Mouse (Mus musculus) midbrain, postnatal 0 days (tissue): ENCODE measurements around the gene Gm49673. TPM values are rescaled to one million over a fixed set of nuclear protein-coding genes. Genes with fewer than 3 reads are reported as not detected.
"Not testable (repeated sequence)": the region's sequence is repeated elsewhere in the genome, so short reads cannot be mapped to it uniquely, and the experiment has no call there.

Experiments
- ATAC-seq: fragments of 200-750 bp; cut with Nextera tagmentation; 2 replicates; pipeline ENCODE4 v1.8.0; 2017; ENCODE audit warnings: moderate number of reproducible peaks, mild to moderate bottlenecking, moderate TSS enrichment, moderate library complexity; ENCODE audit not compliant: low FRiP score
- DNase-seq: peaks from one replicate; pipeline ENCODE4 v3.0.0-alpha.2; 2015; ENCODE audit warnings: low spot score
- H3K27ac ChIP-seq: fragments of 300-500 bp; sonication (generic); 2 replicates; pipeline ENCODE4 v1.5.1; 2014; ENCODE audit warnings: low read depth, mild to moderate bottlenecking, low read length, mixed read lengths
- H3K27me3 ChIP-seq: fragments of 300-500 bp; sonication (generic); 2 replicates; pipeline ENCODE4 v1.6.1; 2014; ENCODE audit warnings: low read length, control low read depth, mixed read lengths; ENCODE audit not compliant: insufficient read depth
- H3K36me3 ChIP-seq: fragments of 300-500 bp; sonication (generic); 2 replicates; pipeline ENCODE4 v1.6.1; 2014; ENCODE audit warnings: low read length, control low read depth, mixed read lengths; ENCODE audit not compliant: insufficient read depth
- H3K4me1 ChIP-seq: fragments of 300-500 bp; sonication (generic); 2 replicates; pipeline ENCODE4 v1.6.1; 2014; ENCODE audit warnings: mild to moderate bottlenecking, control low read depth, antibody characterized with exemption, low read length, mixed read lengths; ENCODE audit not compliant: insufficient read depth
- H3K4me2 ChIP-seq: fragments of 300-500 bp; sonication (generic); 2 replicates; pipeline ENCODE4 v1.6.1; 2014; ENCODE audit warnings: low read depth, mild to moderate bottlenecking, low read length, mixed read lengths; ENCODE audit not compliant: poor library complexity, severe bottlenecking
- H3K4me3 ChIP-seq: fragments of 300-500 bp; sonication (generic); 2 replicates; pipeline ENCODE4 v1.5.1; 2014; ENCODE audit warnings: low read depth, mild to moderate bottlenecking, low read length, moderate library complexity
- H3K9ac ChIP-seq: fragments of 300-500 bp; sonication (generic); replicated peaks from 2 replicates; pipeline ENCODE4 v1.6.1; 2014; ENCODE audit warnings: mild to moderate bottlenecking, low read length, moderate library complexity, mixed read lengths; ENCODE audit not compliant: poor library complexity, severe bottlenecking
- H3K9me3 ChIP-seq: fragments of 300-500 bp; sonication (generic); 2 replicates; pipeline ENCODE4 v1.6.1; 2016; ENCODE audit warnings: low read length, control low read depth
- CTCF ChIP-seq: IDR thresholded peaks from 2 replicates; pipeline ENCODE4 v1.5.1; 2016; ENCODE audit warnings: antibody characterized with exemption, mild to moderate bottlenecking
- WGBS: fragments of 180-500 bp; shearing (Covaris S2); extraction: QIAGEN DNeasy Blood & Tissue Kit; methylation state at CpG from one replicate; pipeline ENCODE4 v1.1.7; 2014; 5-methylcytosine and 5-hydroxymethylcytosine counted together
- polyA plus RNA-seq: library from polyadenylated mRNA; unstranded; fragments of >200 nt; fragmentation: Nextera tagmentation; extraction: Ambion mirVana; gene quantifications from 2 replicates; pipeline ENCODE4 v1.2.1, GENCODE M21; 2015
- total RNA-seq: library from RNA; depleted of rRNA; stranded (reverse); fragments of >200 nt; gene quantifications from 2 replicates; pipeline ENCODE4 v1.2.3, GENCODE M21; 2014

The Gm49673 gene
- total and polyA plus RNA-seq, 2 experiments from 2014 or later, result 0.48 to 5.8 TPM

DNA sequence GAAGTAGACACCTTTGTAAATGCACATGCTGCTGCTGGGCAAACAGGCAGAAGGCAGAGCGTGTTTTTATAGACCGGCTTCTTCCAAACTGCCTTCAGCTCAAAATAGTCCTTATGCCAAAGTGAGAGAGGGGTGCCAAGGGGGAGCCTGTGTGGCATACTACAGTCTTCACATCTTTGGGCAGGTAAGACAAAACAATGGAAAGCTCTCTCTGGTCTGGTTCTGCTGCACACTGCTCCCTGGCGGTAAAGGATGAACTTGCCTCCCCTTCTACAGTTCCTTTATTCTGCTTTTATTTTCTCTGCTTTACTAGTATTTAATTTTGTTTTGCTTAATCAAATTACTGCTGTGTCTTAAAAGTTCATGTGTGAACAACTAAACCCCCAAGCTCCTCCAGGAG is 13.4 kb upstream of the Gm49673 start:
- not testable (repeated sequence) for H3K36me3 ChIP-seq, H3K27me3 ChIP-seq, H3K4me3 ChIP-seq, H3K4me2 ChIP-seq, H3K4me1 ChIP-seq, H3K9me3 ChIP-seq, ATAC-seq, H3K9ac ChIP-seq, H3K27ac ChIP-seq, DNase-seq
- WGBS, result 37% methylated on average over 2 of the region's 3 CpGs
- peak; percentile 64 for TF ChIP-seq CTCF

DNA sequence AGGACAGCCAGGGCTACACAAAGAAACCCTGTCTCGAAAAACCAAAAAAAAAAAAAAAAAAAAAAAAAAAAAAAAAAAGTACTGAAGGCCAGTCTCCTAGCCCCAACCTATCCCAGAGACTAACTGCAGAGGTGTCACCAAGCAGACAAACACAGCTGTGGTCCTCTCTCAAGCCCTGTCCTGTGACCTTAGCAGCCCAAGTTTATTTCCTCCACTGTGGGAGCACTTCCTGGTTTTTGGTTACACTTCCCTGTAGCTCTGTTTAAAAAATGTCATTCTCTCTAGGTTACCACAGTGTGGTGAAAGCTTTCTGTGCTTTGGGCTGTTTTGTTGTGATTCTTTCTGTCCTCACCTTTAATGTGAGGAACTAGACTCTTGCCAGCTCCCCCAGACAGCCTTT is 11.0 kb upstream of the Gm49673 start:
- H3K36me3 ChIP-seq, H3K4me1 ChIP-seq, H3K9ac ChIP-seq, H3K27ac ChIP-seq, H3K9me3 ChIP-seq, H3K4me2 ChIP-seq, H3K4me3 ChIP-seq, H3K27me3 ChIP-seq, ATAC-seq, DNase-seq: not testable (repeated sequence)
- WGBS, result no CpG with 5 or more reads among the region's 1 CpGs

DNA sequence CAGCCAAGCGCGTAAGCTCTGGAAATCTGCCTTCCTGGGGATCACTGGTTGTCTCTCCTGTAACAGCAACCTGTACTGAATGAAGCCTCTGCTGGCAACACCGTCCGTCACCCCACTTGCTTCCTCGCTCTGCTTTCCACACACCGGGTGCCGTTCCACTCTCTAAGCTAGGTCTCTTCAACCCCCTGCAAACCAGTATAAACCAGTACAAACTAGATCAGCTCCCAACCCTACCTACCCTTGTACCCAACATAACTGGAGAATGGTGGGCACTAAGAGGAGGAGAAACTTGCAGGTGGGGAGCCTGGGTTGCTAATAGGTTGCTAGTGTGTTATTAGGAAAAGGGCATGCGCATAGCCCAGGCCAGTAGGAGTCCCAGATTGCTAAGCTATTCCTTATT is 8.4 kb upstream of the Gm49673 start:
- no CpG with 5 or more reads among the region's 8 CpGs for WGBS
- H3K27ac ChIP-seq, H3K4me2 ChIP-seq, H3K4me3 ChIP-seq, H3K9ac ChIP-seq, DNase-seq, H3K27me3 ChIP-seq, H3K9me3 ChIP-seq, H3K36me3 ChIP-seq, ATAC-seq, H3K4me1 ChIP-seq: not testable (repeated sequence)

DNA sequence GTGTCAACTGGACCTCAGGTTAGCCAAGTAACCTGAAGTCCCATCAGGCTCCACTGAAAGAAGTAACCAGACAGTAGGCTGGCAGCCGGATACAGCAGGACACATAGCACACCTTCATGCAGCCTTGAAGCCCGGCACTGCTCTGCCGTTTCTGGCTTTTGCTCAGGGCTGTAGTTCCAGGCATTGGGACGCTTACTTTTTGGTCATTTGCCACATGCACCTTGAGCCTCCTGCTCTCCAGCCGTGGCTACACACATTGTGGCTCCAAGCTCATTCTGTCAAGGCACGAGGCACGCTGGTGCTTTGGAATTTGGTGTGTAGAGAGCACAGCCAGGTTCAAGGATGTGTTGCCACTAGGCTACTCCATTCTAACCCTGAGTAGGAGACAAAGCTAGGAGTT is 7.4 kb upstream of the Gm49673 start:
- not testable (repeated sequence) for H3K27ac ChIP-seq, H3K9me3 ChIP-seq, H3K4me3 ChIP-seq, H3K36me3 ChIP-seq, DNase-seq, ATAC-seq, H3K4me2 ChIP-seq, H3K9ac ChIP-seq, H3K4me1 ChIP-seq, H3K27me3 ChIP-seq
- WGBS, result 85% methylated on average over 6 of the region's 7 CpGs

DNA sequence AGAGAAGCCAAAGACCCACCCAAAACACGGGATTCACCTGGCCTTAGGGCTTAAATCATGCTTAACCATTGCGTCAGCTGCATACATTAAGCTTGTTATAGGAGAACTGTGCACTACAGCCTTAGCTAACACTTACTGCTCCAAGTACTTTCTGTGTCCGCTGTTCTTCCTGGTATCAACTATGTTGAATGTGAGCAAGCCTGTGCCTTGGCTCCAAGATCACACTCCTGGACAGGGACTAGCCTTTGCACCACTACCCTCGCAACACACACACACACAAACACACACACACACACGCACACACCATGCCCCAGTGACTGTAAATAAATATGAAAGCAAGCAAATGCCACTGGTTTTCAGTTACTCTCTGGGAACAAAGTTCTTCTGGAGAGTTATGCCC is 657 bp downstream of the Gm49673 start:
- ATAC-seq, DNase-seq, H3K27me3 ChIP-seq, H3K9me3 ChIP-seq, H3K9ac ChIP-seq, H3K36me3 ChIP-seq, H3K27ac ChIP-seq, H3K4me1 ChIP-seq: not testable (repeated sequence)
- 27% methylated on average over 5 of the region's 5 CpGs for WGBS
- Histone ChIP-seq H3K4me3 (peak overlapping the region; percentile 40), H3K4me2 (peak overlapping the region; percentile 53)

DNA sequence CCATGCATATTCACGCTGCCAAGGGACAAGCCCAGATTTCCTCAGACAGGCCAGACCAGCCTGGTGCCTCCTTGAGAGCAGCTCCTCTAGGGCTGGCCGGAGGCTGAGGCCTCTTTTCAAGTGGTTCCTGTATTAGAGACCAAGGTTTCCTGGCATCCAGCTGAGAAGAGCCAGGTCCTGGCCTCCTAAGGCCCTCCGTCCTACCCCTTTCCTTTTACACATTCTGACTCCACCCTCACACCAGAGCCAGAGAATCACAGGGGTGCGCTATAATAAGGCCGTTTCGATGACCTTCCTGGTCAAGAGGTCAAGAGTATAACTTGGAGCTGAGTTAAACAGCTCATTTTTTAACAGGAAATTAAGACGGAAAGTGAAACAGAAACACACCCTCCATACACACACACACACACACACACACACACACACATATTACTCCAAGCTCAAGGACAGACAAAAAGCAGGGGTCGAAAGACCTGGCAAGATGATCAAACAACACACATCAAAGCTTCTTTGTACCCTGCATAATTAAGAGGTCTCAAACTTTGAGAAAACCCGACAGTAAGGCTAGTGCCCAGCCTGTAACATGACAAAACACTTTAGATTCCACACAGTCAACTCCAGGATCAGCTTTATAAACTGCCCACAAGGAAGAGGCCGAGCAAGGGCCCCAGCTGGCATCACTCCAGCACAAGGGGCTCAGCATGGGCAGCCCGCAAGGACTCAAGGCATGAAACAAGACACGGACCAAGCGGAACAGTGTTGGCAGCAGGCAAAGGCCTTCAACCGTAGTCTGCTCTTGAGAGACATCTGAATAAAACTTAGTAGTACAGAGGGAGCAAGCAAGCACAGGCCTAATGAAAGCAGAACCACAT is 3.5 kb downstream of the Gm49673 start:
- not testable (repeated sequence) for H3K27me3 ChIP-seq, H3K4me3 ChIP-seq, H3K27ac ChIP-seq, H3K36me3 ChIP-seq, ATAC-seq, H3K4me2 ChIP-seq, H3K4me1 ChIP-seq, H3K9ac ChIP-seq, H3K9me3 ChIP-seq
- peak; percentile 30 for DNase-seq
- WGBS, result 48% methylated on average over 12 of the region's 14 CpGs

DNA sequence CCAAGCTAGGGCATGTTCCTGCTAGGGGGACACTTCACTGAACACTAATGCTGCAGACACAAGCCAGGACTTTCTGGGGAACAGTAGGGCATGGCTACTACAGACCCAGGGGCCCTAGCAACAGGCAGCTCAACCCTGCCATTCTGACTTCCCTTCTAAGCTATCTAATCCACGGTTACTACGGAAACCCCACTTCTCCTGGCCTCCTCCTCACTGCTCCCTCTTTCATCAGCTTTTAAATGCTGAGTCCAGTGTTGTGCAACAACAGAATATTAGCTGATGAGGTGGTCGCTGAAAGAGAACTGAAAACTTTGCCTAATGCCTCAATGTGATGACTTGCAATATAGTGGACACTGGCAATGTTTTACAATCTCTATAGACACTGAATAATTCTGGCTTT is 7.4 kb downstream of the Gm49673 start:
- H3K27me3 ChIP-seq, H3K4me1 ChIP-seq, H3K9ac ChIP-seq, H3K4me2 ChIP-seq, ATAC-seq, H3K4me3 ChIP-seq, DNase-seq, H3K9me3 ChIP-seq, H3K27ac ChIP-seq, H3K36me3 ChIP-seq: not testable (repeated sequence)
- WGBS, result 31% methylated on average over 3 of the region's 3 CpGs

DNA sequence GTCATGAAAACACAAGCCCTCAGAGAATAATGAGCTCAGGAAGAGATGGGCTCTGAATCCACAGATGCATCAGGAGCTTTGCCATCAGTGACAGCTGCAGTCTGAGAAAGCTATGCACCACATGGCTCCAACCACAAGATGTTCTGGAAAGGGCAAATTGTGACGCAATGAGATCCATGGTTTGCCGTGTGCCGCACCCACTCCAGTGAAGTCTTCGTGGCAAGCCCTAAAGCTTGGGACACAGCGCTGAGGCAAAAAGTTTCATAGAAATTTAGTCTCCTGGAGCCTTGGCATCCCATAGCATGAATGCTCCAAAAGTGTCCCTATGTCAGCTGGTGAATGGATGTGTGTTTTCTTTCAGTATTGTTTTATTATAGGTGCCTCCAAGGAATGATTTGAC is 9.5 kb downstream of the Gm49673 start:
- not testable (repeated sequence) for H3K9ac ChIP-seq, H3K36me3 ChIP-seq, ATAC-seq, H3K27ac ChIP-seq, H3K27me3 ChIP-seq, DNase-seq, H3K4me1 ChIP-seq, H3K9me3 ChIP-seq, H3K4me2 ChIP-seq, H3K4me3 ChIP-seq
- 97% methylated on average over 5 of the region's 5 CpGs for WGBS

DNA sequence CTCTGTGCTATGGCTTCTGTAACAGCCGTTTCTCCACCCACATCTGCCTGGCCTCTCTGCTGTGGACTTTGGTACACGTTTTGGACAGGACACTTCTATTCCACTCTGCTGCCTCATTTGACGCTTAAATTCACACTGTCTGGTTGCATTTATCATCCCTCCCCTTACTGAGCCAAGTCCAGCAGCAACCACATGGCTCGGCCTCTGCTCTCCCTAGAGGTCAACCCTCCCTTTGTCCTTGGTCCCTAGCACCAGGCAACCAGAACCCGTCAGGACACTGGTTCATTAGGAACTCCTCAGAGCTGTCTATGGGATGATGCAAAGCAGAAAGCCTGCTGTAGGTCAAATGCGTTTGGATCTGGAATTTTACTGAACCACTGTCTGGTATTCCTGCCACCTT is 16.7 kb downstream of the Gm49673 start:
- H3K9ac ChIP-seq, H3K27ac ChIP-seq, ATAC-seq, H3K9me3 ChIP-seq, H3K36me3 ChIP-seq, H3K4me1 ChIP-seq, DNase-seq, H3K4me2 ChIP-seq, H3K4me3 ChIP-seq, H3K27me3 ChIP-seq: not testable (repeated sequence)
- no CpG with 5 or more reads among the region's 6 CpGs for WGBS
